Mouse (Mus musculus): ENCODE measurements at regions not wholly inside any gene's neighbourhood (a gene's known extent, or its start where the extent isn't known, plus 50 kb on each side); places are given as distances from the start of the nearest gene placed in this dataset.

DNA sequence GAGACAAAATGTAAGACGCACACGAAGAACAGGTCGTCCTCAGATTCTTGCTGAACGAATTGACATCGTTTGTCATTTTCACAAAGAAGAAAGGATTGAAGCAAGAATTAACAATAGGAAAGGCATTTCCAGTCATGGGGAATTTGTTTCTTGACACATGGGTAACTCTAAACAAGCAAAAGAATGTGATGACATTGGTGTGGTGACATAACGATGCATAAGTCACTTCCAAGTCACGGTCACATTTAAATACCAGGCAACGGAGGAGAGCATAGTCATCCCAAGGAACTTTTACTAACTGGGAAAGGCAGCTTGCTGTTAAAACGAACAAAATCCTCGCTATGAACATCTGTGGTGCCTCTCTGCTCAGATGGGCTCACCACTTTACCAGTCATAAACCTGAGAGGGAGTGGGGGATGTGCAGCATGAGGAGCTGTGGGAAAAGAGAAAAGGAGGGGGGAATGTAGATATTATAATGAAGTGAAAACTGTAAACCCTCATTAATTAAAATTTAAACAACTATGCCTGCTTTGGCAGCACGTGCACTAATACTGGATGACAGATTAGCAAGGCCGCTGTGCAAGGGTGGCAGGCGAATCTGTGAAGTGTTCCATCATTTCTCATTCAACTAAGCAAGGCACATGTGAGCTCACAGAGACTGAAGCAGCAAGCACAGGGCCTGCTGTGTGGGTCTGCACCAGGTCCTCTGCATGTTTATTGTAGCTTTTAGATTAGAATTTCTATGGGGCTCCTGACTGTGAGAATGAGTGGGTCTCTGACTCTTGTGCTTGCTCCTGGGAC, 167.2 kb upstream of the Dkk2 start:
- 77% methylated on average over 13 of the region's 13 CpGs for WGBS
- DNase-seq, result no peak
- ATAC-seq (ENCODE audit: low FRiP score, low TSS enrichment), result 0 out of 2 replicates have a peak, but pooled peaks have one; percentile 5

DNA sequence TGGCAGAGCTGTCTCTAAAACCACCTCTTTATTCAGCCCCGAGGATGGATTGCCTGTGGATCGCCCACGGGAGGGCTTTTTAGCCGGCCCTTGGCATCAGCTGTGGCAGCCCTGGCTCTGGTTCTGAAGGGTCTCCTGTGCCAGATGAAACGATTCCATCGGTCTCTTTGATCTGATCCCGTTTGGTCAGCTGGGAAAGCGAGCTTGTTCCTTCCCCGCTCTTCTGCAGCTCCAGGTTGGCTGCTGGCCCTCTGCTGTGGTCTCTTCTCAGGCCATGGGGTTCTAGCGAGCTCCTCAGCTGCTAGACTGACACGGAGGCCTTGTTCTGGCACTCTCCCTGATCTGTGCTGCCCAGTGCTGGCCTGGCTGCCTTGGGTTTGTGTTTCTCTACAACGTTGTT, 165.6 kb upstream of the Dkk2 start:
- Histone ChIP-seq H3K27me3 (ENCODE audit: control insufficient read depth, insufficient read depth, low read length) (no peaks in the 10 kb centered on the region), H3K9me3 (ENCODE audit: control insufficient read depth, low read length) (peaks cover 4% of the 10 kb centered on the region; the same call in 1 of the 2 replicates), H3K4me2 (ENCODE audit: low read length) (no peak overlapping the region), H3K4me1 (ENCODE audit: control insufficient read depth, insufficient read depth, low read length) (no peaks in the 10 kb centered on the region), H3K36me3 (ENCODE audit: control insufficient read depth, insufficient read depth, low read length) (no peaks in the 10 kb centered on the region), H3K9ac (replicated peaks; ENCODE audit: low read length) (no peak overlapping the region), H3K27ac (replicated peaks; ENCODE audit: low read depth, low read length) (no peak overlapping the region), H3K4me3 (replicated peaks; ENCODE audit: low read depth, low read length) (no peak overlapping the region)
- DNase-seq, result no peak
- 73% methylated on average over 12 of the region's 12 CpGs for WGBS
- ATAC-seq (ENCODE audit: low FRiP score, low TSS enrichment), result no peak

More for the DNA sequence above, 167.2 kb upstream of the Dkk2 start:
- no peak overlapping the region for H3K4me2 ChIP-seq (ENCODE audit: low read length)
- H3K4me1 ChIP-seq (ENCODE audit: control insufficient read depth, insufficient read depth, low read length), result no peaks in the 10 kb centered on the region
- H3K4me3 ChIP-seq (replicated peaks; ENCODE audit: low read depth, low read length), result no peak overlapping the region
- no peaks in the 10 kb centered on the region for H3K27me3 ChIP-seq (ENCODE audit: control insufficient read depth, insufficient read depth, low read length)
- H3K9ac ChIP-seq (replicated peaks; ENCODE audit: low read length), result no peak overlapping the region
- H3K9me3 ChIP-seq (ENCODE audit: control insufficient read depth, low read length), result peaks cover 4% of the 10 kb centered on the region; the same call in 1 of the 2 replicates
- no peak overlapping the region for H3K27ac ChIP-seq (replicated peaks; ENCODE audit: low read depth, low read length)
- no peaks in the 10 kb centered on the region for H3K36me3 ChIP-seq (ENCODE audit: control insufficient read depth, insufficient read depth, low read length)

DNA sequence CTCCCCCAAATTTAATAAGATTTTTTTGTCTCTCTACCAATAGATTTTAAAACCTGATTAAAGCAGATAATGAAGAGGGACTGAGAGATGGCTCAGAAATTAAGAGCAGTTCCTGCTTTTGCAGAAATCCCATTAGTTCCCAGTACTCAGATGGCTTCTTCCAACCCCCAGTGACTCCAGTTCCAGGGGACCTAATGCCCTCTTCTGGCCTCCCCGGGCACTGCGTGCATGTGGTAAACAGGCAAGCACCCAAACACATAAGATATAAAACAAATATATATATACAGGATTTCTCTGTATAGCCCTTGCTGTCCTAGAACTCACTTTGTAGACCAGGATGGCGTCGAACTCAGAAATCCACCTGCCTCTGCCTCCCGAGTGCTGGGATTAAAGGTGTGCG, 163.9 kb upstream of the Dkk2 start:
- no peaks in the 10 kb centered on the region for H3K27me3 ChIP-seq (ENCODE audit: control insufficient read depth, insufficient read depth, low read length)
- 88% methylated on average over 6 of the region's 6 CpGs for WGBS
- H3K4me2 ChIP-seq (ENCODE audit: low read length), result no peak overlapping the region
- ATAC-seq (ENCODE audit: low FRiP score, low TSS enrichment) (no peak), DNase-seq (no peak)
- H3K4me3 ChIP-seq (replicated peaks; ENCODE audit: low read depth, low read length), result no peak overlapping the region
- H3K27ac ChIP-seq (replicated peaks; ENCODE audit: low read depth, low read length), result no peak overlapping the region
- H3K9me3 ChIP-seq (ENCODE audit: control insufficient read depth, low read length), result peaks cover 4% of the 10 kb centered on the region; the same call in 1 of the 2 replicates
- H3K36me3 ChIP-seq (ENCODE audit: control insufficient read depth, insufficient read depth, low read length), result no peaks in the 10 kb centered on the region
- H3K4me1 ChIP-seq (ENCODE audit: control insufficient read depth, insufficient read depth, low read length), result no peaks in the 10 kb centered on the region
- no peak overlapping the region for H3K9ac ChIP-seq (replicated peaks; ENCODE audit: low read length)

DNA sequence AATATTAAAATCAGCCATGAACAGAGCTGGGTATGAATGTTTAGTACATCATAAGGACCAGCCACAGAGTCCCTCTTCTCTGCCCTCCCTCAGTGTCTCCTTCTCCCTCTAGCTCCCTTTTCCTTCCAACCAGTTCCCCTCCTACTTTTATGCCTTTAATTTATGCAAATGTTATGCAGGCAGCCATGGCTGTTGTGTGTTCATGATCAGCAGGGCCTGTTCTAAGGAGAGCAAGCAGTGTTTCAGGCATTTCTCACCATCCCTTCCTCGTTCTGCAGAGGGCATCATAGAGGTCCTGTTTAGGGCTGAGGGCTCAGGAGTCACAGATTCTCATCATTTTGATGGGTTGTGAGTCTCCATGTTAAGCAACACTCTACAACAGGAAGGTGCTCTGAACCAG, 162.4 kb upstream of the Dkk2 start:
- ATAC-seq (ENCODE audit: low FRiP score, low TSS enrichment), result peak; percentile 61; the same call in 1 of the 2 replicates
- 45% methylated on average over 1 of the region's 1 CpGs for WGBS

DNA sequence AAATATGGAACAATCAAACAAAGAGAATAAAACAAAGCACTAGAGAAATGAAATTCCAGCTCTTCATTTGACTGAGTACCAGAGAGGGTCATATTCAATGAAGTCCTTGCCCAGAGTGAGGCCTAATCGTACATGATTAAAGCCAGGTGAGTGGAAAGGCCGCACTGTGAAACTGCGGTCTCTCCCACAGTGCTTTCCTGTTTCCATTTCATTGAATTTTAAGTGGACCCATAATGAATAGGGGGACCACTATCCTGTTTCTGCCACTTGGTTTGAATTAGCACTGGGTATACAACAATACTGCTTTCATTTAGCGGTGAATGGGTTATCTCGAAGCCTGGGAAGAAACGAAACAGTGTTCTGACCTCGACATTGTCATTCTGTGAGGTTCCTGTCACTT, 144.2 kb upstream of the Dkk2 start:
- Histone ChIP-seq H3K27me3 (ENCODE audit: control insufficient read depth, insufficient read depth, low read length) (no peaks in the 10 kb centered on the region), H3K4me2 (ENCODE audit: low read length) (no peak overlapping the region), H3K9ac (replicated peaks; ENCODE audit: low read length) (no peak overlapping the region), H3K4me1 (ENCODE audit: control insufficient read depth, insufficient read depth, low read length) (no peaks in the 10 kb centered on the region), H3K9me3 (ENCODE audit: control insufficient read depth, low read length) (no peaks in the 10 kb centered on the region), H3K4me3 (replicated peaks; ENCODE audit: low read depth, low read length) (no peak overlapping the region), H3K36me3 (ENCODE audit: control insufficient read depth, insufficient read depth, low read length) (no peaks in the 10 kb centered on the region), H3K27ac (replicated peaks; ENCODE audit: low read depth, low read length) (no peak overlapping the region)
- 76% methylated on average over 7 of the region's 7 CpGs for WGBS
- ATAC-seq (ENCODE audit: low FRiP score, low TSS enrichment) (no peak), DNase-seq (no peak)

More for the DNA sequence above, 162.4 kb upstream of the Dkk2 start:
- Histone ChIP-seq H3K4me1 (ENCODE audit: control insufficient read depth, insufficient read depth, low read length) (no peaks in the 10 kb centered on the region), H3K27ac (replicated peaks; ENCODE audit: low read depth, low read length) (no peak overlapping the region), H3K9me3 (ENCODE audit: control insufficient read depth, low read length) (peaks cover 4% of the 10 kb centered on the region; the same call in 1 of the 2 replicates), H3K27me3 (ENCODE audit: control insufficient read depth, insufficient read depth, low read length) (no peaks in the 10 kb centered on the region), H3K4me3 (replicated peaks; ENCODE audit: low read depth, low read length) (no peak overlapping the region), H3K36me3 (ENCODE audit: control insufficient read depth, insufficient read depth, low read length) (no peaks in the 10 kb centered on the region), H3K4me2 (ENCODE audit: low read length) (no peak overlapping the region), H3K9ac (replicated peaks; ENCODE audit: low read length) (no peak overlapping the region)
- DNase-seq, result no peak

DNA sequence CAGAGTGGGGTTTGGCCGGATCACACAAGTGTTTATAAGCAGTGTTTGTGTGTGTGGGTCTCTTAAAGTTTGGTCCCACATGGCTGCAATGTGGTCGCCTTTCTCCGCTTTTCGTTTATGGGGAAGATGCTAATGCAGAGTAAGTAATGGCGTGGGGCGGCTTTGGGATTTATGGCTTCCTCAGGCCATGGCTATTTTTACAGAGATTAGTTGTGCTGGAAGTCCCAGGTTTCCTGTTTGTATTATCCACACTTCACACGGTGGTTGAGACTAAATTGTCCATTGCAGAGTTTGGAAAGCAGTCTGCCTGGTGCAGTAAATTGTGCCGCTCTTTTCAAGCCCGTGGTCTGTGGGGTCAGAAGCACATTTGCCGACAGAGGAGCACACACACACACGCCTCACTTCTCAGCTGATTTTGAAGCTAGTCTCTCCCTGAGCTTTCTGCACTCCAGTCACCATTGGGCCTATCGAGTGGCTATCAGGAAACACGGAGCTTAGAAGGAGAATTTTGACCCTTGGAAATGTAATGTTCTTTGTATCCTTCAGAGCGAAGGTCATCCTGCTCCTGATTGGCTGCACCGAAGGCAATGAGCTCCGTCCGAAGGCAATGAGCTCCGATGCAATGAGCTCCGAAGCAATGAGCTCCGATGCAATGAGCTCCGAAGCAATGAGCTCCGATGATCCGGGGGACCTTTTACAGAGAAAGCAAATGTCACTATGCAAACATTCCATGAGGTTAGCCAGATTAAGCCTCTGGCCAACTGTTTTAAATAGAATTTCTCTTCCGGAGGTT, 142.9 kb upstream of the Dkk2 start:
- Histone ChIP-seq H3K27ac (replicated peaks; ENCODE audit: low read depth, low read length) (no peak overlapping the region), H3K4me2 (ENCODE audit: low read length) (no peak overlapping the region), H3K9ac (replicated peaks; ENCODE audit: low read length) (no peak overlapping the region), H3K36me3 (ENCODE audit: control insufficient read depth, insufficient read depth, low read length) (no peaks in the 10 kb centered on the region), H3K9me3 (ENCODE audit: control insufficient read depth, low read length) (no peaks in the 10 kb centered on the region), H3K4me3 (replicated peaks; ENCODE audit: low read depth, low read length) (no peak overlapping the region), H3K4me1 (ENCODE audit: control insufficient read depth, insufficient read depth, low read length) (no peaks in the 10 kb centered on the region), H3K27me3 (ENCODE audit: control insufficient read depth, insufficient read depth, low read length) (no peaks in the 10 kb centered on the region)
- DNase-seq, result peak; percentile 4
- WGBS, result 86% methylated on average over 24 of the region's 24 CpGs
- ATAC-seq (ENCODE audit: low FRiP score, low TSS enrichment), result no peak

DNA sequence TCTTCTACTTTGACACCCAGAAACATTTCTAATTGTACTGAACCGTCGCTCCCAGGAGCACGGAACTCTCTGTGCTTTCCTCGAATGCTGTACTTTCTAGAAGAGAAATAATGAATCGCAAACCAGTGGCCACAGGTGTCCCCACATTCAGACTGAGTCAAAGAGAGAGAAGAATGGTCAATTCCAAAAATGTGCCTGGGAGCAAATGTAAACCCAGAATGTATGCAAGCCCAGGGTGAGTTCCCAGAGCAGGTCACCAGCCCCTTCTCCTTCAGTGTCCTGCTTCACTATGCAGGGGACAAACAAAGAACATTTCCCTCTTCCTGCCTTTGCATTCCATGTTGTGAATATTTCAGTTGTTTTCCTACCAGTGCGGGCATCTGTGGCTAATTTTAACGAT, 141.7 kb upstream of the Dkk2 start:
- ATAC-seq (ENCODE audit: low FRiP score, low TSS enrichment) (no peak), DNase-seq (no peak)
- Histone ChIP-seq H3K27me3 (ENCODE audit: control insufficient read depth, insufficient read depth, low read length) (no peaks in the 10 kb centered on the region), H3K27ac (replicated peaks; ENCODE audit: low read depth, low read length) (no peak overlapping the region), H3K36me3 (ENCODE audit: control insufficient read depth, insufficient read depth, low read length) (no peaks in the 10 kb centered on the region), H3K9ac (replicated peaks; ENCODE audit: low read length) (no peak overlapping the region), H3K4me1 (ENCODE audit: control insufficient read depth, insufficient read depth, low read length) (no peaks in the 10 kb centered on the region), H3K4me3 (replicated peaks; ENCODE audit: low read depth, low read length) (no peak overlapping the region), H3K9me3 (ENCODE audit: control insufficient read depth, low read length) (no peaks in the 10 kb centered on the region), H3K4me2 (ENCODE audit: low read length) (no peak overlapping the region)
- 96% methylated on average over 7 of the region's 7 CpGs for WGBS

DNA sequence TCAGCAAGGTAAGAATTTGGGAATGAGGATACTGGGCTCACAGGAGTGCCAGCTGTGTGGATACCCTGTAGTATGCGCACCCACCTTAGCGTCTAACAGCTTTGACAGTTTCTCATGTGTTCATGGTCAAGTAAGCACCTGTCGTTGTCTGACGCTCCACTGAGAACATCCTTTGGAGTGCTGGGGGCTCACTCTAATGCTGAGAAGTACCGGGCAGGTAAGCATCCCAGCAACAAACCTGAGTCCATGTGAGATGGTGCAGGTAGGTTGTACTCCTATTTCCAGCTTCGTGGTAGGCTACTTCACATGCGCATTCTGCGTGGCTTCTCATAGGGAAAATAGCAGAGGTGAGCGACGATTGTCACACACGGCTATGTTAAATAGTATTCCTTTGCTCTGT, 129.3 kb upstream of the Dkk2 start:
- Histone ChIP-seq H3K4me3 (replicated peaks; ENCODE audit: low read depth, low read length) (no peak overlapping the region), H3K4me2 (ENCODE audit: low read length) (no peak overlapping the region), H3K9ac (replicated peaks; ENCODE audit: low read length) (no peak overlapping the region), H3K36me3 (ENCODE audit: control insufficient read depth, insufficient read depth, low read length) (no peaks in the 10 kb centered on the region), H3K27me3 (ENCODE audit: control insufficient read depth, insufficient read depth, low read length) (no peaks in the 10 kb centered on the region), H3K27ac (replicated peaks; ENCODE audit: low read depth, low read length) (no peak overlapping the region), H3K4me1 (ENCODE audit: control insufficient read depth, insufficient read depth, low read length) (no peaks in the 10 kb centered on the region), H3K9me3 (ENCODE audit: control insufficient read depth, low read length) (no peaks in the 10 kb centered on the region)
- 96% methylated on average over 11 of the region's 11 CpGs for WGBS
- ATAC-seq (ENCODE audit: low FRiP score, low TSS enrichment) (no peak), DNase-seq (no peak)

All from midbrain, embryonic 14.5 days (tissue).